Mouse (Mus musculus) lung, postnatal 0 days (tissue): ENCODE data around the gene Depdc5.

Experiments used
- CTCF ChIP-seq: IDR thresholded peaks from 2 replicates; pipeline ENCODE4 v1.5.1; 2016; ENCODE audit warnings: antibody characterized with exemption, mild to moderate bottlenecking
- EP300 ChIP-seq: IDR thresholded peaks from 2 replicates; pipeline ENCODE4 v1.6.1; 2016; ENCODE audit warnings: antibody characterized with exemption, mild to moderate bottlenecking, control low read depth

- TF ChIP-seq EP300 (no peak), CTCF (no peak)
These were observed 140.0 kb downstream of the Depdc5 start for GRCm38 (mm10) chr5:33003500-33003899.
